Mouse (Mus musculus) embryonic fibroblast, embryonic 13.5 days (primary cell): ENCODE measurements around the gene Olfr1047.

ENCODE experiments used
- CTCF ChIP-seq: IDR thresholded peaks from 2 replicates; pipeline ENCODE4 v1.5.1; 2011; ENCODE audit warnings: mild to moderate bottlenecking, control low read depth, low read length, moderate library complexity, borderline replicate concordance; ENCODE audit not compliant: insufficient read depth
- POLR2A ChIP-seq: IDR thresholded peaks from 2 replicates; pipeline ENCODE4 v1.6.1; 2011; ENCODE audit warnings: low read depth, mild to moderate bottlenecking, control low read depth, low read length, moderate library complexity

DNA sequence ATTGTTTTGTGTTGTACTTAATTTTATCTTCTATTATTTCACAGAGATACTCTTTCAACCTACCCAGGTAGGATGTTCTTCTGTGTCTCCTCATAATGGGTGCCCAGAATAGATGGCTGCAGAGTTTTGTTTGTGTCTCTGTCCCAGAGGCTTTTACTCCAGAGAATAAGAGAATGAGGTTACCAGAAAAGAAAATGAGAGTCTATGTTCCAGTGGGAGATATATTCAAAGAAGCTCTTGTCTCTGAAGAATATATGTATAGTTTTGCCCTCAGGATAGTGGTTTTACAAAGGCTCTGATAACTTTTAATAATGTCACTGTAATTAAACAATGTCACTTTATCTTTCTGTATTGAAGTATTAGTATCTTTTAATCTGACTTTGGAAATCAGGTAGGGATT, 45.6 kb downstream of the Olfr1047 start, which contains the start of gene Olfr52:
- TF ChIP-seq POLR2A (no peak), CTCF (no peak)
